Mouse (Mus musculus) liver, postnatal 0 days (tissue): Measurements from ENCODE around the gene Sox6.

ENCODE experiments used
- CTCF ChIP-seq: sonication (generic); IDR thresholded peaks from 2 replicates; pipeline ENCODE4 v1.5.1; 2016; ENCODE audit warnings: antibody characterized with exemption, low read depth
- EP300 ChIP-seq: IDR thresholded peaks from 2 replicates; pipeline ENCODE4 v1.6.1; 2016; ENCODE audit warnings: antibody characterized with exemption, low read depth, mild to moderate bottlenecking

DNA sequence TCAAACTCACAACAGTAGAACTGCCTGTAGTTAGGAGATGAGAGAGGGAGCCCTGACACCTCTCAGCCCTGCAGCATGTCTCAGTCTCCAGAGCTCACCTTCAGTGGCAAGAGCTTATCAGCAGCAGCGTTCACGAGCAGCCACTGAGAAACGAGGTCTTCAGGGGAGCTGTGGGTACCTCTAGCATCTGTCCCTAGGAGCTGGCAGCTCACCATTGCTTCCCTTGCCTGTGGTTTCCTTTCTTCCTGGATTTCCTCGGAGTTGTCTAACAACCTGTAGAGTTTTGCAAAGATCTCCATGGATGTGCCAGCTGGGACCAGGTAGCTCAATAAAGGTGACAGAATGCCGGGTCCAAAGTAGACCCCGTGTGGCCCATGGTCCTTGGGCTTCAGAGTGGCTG lies 563.4 kb downstream of the Sox6 start:
- TF ChIP-seq CTCF (no peak), EP300 (no peak)
